Mouse (Mus musculus) cerebral cortex, adult 2 months (tissue): ENCODE data around the gene Fam20a.

ENCODE experiments used
- WGBS: fragments of 180-500 bp; shearing (Covaris S2); methylation state at CpG from one replicate; pipeline ENCODE4 v1.1.7; 2018; 5-methylcytosine and 5-hydroxymethylcytosine counted together

Gene Fam20a

DNA sequence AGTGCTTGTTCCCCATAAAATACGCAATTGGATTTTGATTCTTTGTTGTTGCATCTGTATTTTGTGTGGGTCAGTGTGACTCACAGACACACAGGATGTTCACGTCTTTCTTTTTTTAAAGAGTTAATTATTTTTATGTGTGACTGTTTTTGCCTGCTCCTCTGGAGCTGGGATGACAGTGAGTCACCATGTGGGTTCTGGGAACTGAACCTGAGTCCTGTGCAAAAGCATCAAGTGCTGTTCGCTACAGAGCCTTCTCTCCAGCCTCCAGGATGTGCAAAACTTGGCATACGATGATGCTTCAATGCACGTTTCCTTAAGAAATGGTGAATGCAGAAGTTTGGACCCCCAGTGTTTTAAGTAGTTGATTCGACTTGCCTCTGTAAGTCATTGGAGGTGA lies 67.5 kb downstream of the Fam20a start:
- WGBS, result 42% methylated on average over 6 of the region's 6 CpGs

DNA sequence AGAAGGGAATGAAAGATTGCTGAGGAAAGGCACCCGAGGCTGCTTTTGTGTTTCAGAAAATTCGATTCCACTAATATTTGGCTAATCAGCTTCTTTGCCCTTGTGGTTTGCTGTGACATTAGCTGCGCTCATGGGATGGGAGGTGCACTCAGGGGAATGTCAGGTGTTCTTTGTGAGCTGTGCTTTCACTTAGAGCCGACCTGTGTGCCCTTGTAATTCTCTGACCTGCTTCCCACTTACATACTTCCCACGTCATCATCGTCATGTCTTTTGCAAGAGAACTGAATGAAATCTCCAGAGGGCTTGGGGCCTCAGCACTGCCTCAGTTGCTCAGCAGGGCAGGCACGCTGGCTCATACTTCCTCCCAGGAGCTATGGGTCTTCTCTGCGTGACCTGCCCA lies 68.9 kb downstream of the Fam20a start:
- WGBS, result 27% methylated on average over 8 of the region's 8 CpGs

DNA sequence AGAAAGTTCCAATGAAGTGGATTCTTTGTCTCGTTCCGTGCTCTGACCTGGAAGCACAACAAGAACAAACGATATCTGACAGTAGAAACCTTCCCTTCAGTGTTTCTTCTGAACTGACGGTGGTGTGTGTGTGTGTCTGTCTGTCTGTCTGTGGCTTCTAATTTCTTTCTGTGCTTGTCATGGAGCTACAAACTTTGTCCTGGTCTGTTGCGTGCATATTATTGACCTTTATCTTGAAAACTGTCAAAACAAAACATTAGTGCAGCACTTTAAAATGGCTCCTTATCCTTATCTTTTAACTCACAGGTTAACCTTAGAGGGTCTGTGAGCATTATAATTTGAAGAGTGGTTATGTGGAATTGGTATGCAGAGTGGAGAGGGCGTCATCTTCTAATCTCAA lies 69.6 kb downstream of the Fam20a start:
- 8% methylated on average over 6 of the region's 6 CpGs for WGBS

DNA sequence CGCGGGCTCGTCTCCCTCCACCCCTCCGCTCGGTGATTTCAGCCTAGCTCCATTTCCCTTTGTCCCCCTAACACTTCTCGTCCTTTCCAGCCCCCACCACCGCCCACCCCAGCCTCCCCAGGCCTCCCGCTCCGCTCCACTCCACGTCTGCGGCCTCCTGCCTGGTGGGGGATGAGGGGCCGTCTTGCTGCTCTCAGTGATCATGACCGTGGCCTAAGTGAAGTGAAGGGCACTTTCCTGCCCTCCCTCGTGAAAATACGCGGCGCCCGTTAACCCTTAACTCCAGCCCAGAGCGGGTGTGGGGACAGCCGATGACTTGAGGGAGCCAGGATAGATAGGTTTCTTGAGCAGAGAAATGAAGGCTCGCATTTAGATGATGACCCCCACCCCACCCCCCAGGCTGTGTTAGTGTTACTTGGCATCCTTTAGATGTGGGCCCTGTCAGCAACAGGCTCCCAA lies 70.5 kb downstream of the Fam20a start:
- WGBS, result under 1% methylated on average over 21 of the region's 21 CpGs

DNA sequence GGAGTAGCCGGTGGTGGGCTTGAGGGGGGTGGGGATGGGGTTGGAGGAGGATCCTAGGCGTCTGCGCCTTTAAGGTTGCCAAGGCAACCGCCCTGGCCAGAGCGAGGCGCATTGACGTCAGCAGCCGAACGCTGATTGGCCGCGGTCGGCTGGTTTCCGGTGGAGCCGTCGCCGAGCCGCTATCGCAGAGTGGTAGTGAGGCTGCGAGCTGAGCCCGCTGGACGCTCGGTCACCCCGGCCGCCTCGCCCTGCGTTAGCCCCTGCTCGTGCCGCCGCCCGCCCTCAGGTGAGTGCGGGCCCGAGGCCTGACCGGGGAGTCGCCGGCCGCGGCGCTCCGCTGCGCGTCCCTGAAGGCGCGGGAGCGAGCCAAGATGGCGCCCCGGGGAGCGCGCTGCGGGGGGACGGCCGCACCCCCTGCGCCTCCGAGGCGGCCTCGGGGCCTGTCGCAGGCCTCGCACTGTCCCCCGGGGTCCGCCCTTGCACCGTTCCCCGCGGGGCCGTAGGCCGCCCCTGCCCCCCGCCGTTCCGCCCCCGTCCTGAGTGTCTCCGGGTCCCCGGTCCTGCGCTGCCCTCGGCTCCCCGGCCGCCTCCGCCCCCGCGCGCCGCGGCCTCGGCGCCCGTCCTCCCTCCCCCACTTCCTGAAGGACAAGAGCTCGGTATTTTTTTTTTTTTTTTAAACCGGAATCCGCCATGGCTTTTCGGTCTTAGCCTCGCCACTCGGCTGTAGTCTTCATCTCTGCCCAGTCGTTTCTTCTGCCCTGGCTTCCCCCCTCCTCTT lies 71.1 kb downstream of the Fam20a start:
- WGBS, result under 1% methylated on average over 76 of the region's 90 CpGs

DNA sequence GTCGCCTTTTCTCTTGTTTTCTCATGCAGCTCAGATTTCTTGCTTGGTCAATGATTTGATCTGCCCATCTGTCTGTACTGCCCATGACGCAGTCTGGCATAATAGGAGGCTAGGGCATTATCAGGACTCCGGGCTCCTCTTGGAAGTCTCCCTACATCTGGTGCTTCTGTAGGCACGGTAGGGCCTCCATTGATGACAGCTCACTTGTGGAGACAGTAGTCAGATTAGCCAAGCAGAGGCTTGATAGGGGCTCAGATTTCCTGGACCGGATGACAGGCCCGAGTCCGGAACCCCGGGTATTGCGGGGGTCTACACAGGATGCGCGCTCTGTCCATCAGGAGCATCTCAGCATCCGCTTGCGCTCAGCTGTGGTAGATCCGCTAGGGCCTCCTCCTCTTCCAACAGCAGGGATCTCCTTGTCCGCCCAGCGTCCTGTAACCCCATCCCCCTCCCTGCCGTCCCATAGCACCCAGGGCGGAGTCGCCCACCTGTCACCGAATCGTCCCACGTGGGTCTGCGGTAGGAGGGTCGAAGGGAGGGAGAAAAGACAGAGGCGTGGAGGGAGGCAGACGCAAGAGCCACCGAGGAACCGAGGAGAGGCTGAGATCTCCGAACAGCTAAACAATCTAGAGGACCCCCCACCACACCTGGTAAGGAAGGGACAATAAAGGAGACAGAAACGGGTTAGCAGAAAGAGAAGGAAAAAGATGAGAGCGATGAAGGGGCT lies 71.9 kb downstream of the Fam20a start:
- WGBS, result under 1% methylated on average over 31 of the region's 31 CpGs

DNA sequence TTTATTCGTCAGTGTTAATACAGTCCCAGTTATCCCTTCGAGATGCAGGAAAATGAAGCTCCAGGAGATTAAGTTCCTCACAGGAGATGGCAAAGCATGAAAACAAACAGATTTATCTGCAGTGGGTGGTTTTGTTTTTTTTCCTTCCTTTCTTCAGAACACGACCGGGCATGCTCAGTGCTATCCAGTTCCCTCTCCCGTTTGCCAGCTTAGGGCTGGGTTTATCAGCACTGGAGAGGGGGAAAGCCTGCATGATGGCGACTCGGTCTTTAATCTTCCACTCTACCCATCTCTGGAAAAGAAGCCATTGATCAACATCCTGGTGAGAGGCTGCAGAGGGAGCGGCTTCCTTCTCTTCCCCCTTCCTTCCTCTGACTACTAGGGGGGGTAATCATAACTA lies 72.9 kb downstream of the Fam20a start, which contains the start of gene Prkar1a:
Prkar1a (plus strand) TSS at position 200 of the 400 bp plus-strand sequence.
- WGBS, result 13% methylated on average over 8 of the region's 8 CpGs

DNA sequence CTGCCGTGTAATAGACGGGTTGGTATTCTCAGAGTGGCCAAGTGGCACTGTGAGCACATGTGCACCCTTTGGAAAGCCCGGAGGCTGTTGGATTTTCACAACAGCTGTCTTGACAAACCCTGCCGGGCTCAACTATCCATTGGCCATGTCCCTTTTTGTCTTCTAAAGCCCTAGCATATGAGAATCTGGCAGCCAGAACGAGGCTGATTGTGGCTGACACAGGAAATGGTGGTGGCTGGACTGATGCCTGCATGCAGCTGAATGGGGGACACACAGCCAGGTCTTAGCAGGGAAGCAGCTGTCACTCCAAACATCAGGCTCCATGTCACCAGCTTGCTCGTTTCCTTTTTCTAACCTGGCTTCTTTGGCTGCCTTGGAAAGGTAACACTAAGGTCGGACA lies 73.6 kb downstream of the Fam20a start:
- WGBS, result 17% methylated on average over 7 of the region's 7 CpGs

DNA sequence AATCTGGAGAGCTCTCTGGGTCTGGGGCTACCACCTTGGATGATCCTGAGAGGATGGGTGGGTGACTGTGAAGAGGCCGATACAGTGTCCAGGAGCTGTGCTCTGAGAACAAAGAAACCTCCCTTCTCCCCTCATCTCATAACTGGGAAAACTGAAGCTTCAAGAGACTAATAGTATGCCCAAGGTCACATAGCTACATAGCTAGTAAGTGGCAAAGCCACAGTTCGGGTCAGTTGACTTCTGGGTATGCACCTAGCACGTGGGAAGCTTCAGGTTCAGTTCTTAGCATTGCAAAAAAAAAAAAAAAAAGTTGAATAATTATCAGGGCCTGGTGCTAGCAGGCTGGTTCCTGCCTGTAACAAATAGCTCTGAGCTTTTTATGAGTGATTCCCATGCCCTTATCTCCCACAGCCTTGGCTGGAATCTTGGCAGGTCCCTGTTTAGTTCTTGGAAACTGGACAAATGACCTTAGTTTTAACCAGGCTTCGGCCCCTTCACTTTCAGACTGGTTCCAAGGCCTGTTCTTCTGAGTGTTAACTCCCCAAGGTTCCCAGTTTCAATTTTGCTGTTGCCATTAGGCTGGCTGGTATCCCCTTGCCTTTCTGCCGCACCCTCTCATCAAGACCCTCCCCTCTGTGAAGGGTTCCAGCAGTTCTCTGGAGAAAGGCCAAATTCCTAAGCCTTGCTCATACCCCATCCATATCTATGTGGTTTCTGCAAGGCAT lies 80.4 kb downstream of the Fam20a start:
- WGBS, result 84% methylated on average over 5 of the region's 5 CpGs

DNA sequence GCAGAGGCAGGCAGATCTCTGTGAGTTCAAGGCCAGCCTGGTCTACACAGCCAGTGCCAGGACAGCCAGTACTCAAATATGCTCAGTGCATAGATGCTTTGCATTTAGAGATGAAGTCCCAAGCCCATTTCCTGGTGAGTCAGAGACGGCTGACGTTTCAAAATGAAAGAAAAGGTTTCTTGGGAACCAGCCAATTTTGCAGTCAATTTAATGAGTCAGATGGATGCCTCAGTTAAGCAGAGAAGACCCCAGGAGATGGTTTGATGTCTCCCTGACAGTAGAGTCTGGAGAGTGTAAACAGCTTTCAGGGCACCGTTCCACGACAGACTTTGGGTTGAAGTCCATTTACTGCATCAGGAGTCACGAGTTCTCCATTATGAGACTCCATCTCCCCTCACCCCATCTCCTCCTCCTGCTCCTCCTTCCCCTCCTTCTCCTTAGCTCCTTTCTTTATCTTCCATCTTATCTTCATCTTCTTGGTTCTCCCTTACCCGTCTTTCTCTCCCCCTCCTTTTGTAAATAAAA lies 86.1 kb downstream of the Fam20a start:
- WGBS, result 57% methylated on average over 6 of the region's 6 CpGs

DNA sequence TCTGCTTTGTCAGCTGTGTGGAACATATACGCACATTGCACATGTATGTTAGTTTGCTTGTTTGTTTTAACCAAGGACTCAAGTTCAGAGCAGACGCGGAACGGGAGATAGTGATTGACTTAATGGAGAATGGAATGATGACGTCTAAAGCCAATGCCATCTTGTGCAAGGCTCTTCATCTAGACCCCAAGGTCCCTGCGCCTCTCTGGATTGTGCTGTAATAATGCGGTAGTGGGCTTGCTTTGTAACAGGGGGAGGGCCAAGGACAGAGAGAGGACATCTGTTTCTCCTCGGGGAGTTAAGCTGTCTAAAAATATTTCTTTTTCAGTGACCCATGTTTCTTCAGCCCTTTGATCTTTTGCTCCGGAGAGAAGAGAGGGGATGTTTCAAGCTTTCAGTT lies 87.2 kb downstream of the Fam20a start:
- WGBS, result 82% methylated on average over 9 of the region's 9 CpGs

DNA sequence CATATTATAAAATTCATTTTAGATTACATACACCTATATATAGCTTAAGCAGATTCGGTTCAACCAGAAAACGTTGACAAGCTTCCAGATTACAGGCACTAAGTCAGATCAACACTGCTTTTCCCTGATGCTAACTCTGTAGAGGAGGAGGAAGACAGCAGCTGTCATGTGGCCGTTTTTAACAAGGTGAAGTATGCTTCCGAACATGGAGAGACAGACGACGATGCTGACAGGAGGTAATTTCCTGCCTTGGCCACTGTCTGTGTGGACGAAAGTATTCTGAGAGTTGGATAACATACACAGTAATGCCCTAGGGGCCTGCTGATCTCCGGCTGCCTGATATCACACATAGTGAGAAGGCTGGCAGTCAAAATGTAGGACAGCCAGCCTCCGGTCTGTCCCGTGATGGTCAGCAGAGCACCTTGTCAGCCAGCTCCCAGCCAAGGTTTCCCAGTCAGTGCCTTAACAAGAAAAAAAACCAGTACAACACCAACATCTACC lies 93.0 kb downstream of the Fam20a start:
- 51% methylated on average over 10 of the region's 10 CpGs for WGBS

DNA sequence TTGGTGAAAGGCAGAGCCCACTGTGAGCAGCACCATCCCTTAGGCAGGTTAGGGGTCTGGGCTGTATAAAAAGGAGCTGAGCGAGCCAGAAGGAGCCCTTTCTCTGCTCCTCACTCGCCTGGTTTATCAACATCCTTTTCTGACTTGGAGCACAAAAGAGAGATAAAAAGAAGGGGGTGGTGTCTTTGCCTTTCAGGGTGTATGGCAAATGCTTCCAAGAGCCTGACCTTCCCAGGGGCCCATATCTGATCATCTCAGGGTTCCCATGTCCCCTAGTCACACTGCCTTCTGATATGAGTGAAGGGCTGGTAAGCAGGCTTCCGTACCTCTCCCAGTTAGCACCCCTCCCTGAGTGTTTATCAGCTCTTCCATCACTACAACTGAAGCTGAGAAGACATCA lies 94.0 kb downstream of the Fam20a start:
- 94% methylated on average over 3 of the region's 3 CpGs for WGBS

DNA sequence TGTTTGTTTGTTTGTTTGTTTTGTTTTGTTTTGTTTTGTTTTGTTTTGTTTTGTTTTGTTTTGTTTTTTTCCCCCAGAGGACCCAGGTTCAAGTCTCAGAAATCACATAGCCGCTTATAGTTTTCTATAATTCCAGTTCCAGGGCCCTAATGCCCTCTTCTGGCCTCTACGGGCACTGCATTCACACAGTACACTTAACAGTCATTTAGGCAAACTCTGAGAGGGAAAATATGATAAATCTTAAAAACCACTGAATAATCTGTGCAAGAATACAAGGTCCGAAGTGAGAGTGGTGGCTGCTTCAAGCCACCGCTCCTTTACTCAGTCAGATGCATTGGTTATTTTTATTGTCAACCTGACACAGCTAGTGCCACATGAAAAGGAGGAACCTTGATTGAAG lies 94.4 kb downstream of the Fam20a start:
- WGBS, result 94% methylated on average over 4 of the region's 4 CpGs

DNA sequence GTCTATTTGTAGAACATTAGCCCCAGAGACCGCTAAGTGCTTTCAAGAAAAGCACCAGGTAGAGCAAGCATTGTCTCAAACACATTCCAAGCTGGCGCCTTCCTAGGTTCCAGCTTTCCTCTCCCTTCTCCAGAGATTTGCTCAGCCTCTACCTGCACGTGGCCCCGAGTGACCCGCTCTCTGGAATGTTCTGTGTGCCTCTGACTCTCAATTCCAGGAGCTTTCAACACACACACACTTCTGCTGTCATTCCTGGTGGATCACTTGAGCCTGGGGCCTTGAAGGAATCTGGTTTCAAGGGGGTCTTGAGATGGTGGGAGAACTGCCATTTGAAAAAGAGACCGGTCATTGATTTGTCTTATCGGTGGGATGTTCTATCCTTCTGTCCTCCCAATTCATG lies 98.8 kb downstream of the Fam20a start:
- 84% methylated on average over 7 of the region's 7 CpGs for WGBS

DNA sequence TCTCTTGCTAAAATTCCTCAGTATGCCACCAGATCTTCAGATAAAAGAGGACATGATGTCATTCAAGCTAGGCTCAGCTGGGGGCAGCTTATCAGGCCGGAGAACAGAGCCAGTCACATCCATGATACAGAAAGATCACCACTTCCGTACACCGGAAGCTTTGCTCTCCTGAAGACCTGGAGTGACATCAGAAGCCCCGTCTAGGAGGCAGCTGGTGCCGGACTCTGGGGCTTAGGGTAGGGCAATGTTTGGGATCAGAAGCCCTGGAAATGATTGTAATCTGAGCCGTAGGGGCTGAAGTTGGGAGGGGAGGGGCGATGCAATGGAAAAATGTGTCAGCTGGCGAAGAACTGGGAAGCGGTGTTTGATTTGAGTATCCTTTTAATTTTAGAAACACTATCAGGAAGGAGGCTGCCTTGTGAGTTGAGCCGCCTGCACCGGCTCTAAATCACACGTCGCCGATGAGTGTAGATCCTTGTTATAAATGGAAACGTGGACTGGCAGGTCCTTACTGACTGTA lies 99.5 kb downstream of the Fam20a start:
- 27% methylated on average over 15 of the region's 15 CpGs for WGBS

DNA sequence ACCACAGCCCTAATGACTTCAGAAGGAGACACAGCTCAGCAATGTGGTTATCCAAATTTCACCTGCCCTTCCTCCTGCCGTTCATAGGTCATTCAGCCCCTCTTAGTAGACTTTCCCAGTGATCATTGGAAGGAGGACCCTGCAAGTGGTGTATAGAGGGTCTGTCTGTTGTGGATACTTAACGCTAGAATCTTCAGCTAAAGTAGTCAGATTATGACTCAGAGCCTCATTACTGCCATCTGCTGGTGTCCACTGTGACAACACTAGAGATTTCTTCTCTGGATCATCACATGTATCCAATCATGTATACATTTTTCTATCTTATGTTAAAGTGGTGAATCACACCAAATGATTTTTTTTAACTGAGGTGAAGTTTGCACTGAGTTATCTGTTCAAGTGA lies 100.9 kb downstream of the Fam20a start:
- WGBS, result 13% methylated on average over 2 of the region's 2 CpGs

DNA sequence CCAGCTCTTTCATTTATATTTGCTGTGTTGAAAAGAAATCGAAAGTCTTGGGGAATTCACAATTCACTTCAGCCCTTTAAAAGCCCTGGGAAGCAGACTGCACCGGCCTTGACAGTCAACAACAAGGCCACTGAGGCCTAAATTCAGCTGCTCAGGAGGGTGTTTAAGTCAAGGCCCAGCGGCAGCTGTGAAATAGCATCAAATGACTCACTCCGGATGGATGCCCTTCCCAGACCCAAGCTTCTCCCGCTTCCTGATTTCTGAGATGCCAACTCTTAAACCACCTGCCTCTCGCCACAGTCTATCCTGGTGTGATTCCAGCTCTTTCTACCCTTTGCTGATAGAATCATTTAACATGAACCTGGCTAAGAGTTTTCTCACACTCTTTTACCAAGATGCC lies 101.7 kb downstream of the Fam20a start:
- 88% methylated on average over 6 of the region's 6 CpGs for WGBS
